Mouse (Mus musculus) bone marrow, adult 2 months (tissue): ENCODE measurements around the gene Nsd1.

Experiments
- CTCF ChIP-seq: fragments of 200-500 bp; IDR thresholded peaks from 2 replicates; pipeline ENCODE4 v1.5.1; 2011; ENCODE audit warnings: low read length, control low read depth; ENCODE audit not compliant: control insufficient read depth, insufficient read depth
- POLR2A ChIP-seq: fragments of 200-500 bp; IDR thresholded peaks from 2 replicates; pipeline ENCODE4 v1.6.1; 2011; ENCODE audit warnings: low read depth, mild to moderate bottlenecking, control low read depth, low read length, borderline replicate concordance; ENCODE audit not compliant: control insufficient read depth

- no peak for TF ChIP-seq POLR2A
- TF ChIP-seq CTCF, result no peak
Observed at GRCm38 (mm10) chr13:55255052-55255652, 45.6 kb downstream of the Nsd1 start.
